Mouse (Mus musculus) liver, adult 2 months (tissue): ENCODE data around the gene Gabrb2.

Experiments used
- CTCF ChIP-seq: fragments of 200-500 bp; IDR thresholded peaks from 2 replicates; pipeline ENCODE4 v1.5.1; 2011; ENCODE audit warnings: low read depth, low read length, control low read depth
- POLR2A ChIP-seq: fragments of 200-500 bp; IDR thresholded peaks from 2 replicates; pipeline ENCODE4 v1.6.1; 2011; ENCODE audit warnings: low read length, control low read depth; ENCODE audit not compliant: insufficient read depth; ENCODE audit errors: extremely low read depth

DNA sequence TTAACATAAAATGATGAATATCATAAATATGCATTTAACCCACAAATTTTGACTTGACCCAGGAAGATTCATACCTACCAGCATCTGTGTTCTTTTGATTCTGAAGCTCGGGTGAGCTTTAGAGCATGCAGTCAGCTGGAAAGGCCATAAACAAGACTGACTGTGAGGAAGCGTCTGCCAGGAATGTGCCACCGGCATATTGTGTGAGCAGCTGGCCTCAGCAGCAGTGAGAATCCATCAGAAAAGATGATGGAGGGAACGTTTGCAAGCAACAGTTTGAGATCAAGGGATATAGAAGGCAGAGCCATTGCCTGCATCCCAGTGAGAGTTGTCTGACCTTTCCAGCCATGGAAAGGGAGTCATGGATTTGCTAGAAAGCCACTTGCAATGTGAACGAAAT is 230.6 kb downstream of the Gabrb2 start:
- TF ChIP-seq CTCF (no peak), POLR2A (no peak)
